Mouse (Mus musculus) left cerebral cortex, postnatal 14 days (tissue): ENCODE measurements around the gene Fam133b. TPM values are rescaled to one million over a fixed set of nuclear protein-coding genes. Genes with fewer than 3 reads are reported as not detected.
A peak's percentile ranks its signal among the peaks of the same experiment; 100 is the strongest.
"Not testable (repeated sequence)": the region's sequence is repeated elsewhere in the genome, so short reads cannot be mapped to it uniquely, and the experiment has no call there.

ENCODE experiments used
- DNase-seq, 2 experiments: peaks; one replicate each; pipeline ENCODE4 v3.0.0; 2021 to 2022; ENCODE audit warnings: low spot score in 2 of 2, mixed read lengths in 1 of 2
- intact Hi-C: fragments of 180-260 bp; cut with DNase I; formaldehyde crosslinking; loops from one replicate; pipeline ENCODE4 v1.15.1; 2025
- total RNA-seq, 2 experiments: library from RNA; stranded (reverse); gene quantifications; 2 replicates each; pipeline ENCODE4 v1.2.3; 2021

Gene Fam133b
- total RNA-seq, 2 experiments from 2014 or later: 37.8 to 41.9 TPM

GRCm38 (mm10) chr5:3515477-3515876 lies 28.2 kb upstream of the Fam133b start:
- intact Hi-C loops: loop anchor here (2.0 to 10.0 kb wide), 3 partner anchors 173 to 371 kb away; no protein-coding TSS in a partner anchor
- DNase-seq: no peak

GRCm38 (mm10) chr5:3516481-3517075 lies 27.1 kb upstream of the Fam133b start:
- peak; percentile 64 to 68 for DNase-seq
- intact Hi-C loops: loop anchor here (10.0 kb wide), 2 partner anchors 292 to 372 kb away; no protein-coding TSS in a partner anchor

GRCm38 (mm10) chr5:3520493-3521359 lies 22.9 kb upstream of the Fam133b start:
- intact Hi-C loops: no loop called here
- no peak for DNase-seq

GRCm38 (mm10) chr5:3521741-3522140 lies 21.9 kb upstream of the Fam133b start:
- no peak for DNase-seq
- intact Hi-C loops: no loop called here

- intact Hi-C loops: no loop called here
- DNase-seq: no peak
Observed at GRCm38 (mm10) chr5:3522826-3523225, 20.8 kb upstream of the Fam133b start.

GRCm38 (mm10) chr5:3527041-3527691 lies 16.5 kb upstream of the Fam133b start:
- intact Hi-C loops: no loop called here
- DNase-seq: no peak

- intact Hi-C loops: no loop called here
- no peak for DNase-seq
Observed at GRCm38 (mm10) chr5:3529585-3530189, 13.9 kb upstream of the Fam133b start.

- intact Hi-C loops, DNase-seq: not testable (repeated sequence)
Observed at GRCm38 (mm10) chr5:3532048-3532447, 11.6 kb upstream of the Fam133b start.

GRCm38 (mm10) chr5:3536592-3537212 lies 6.9 kb upstream of the Fam133b start:
- DNase-seq: no peak
- intact Hi-C loops: no loop called here

- DNase-seq: no peak
- intact Hi-C loops: no loop called here
Observed at GRCm38 (mm10) chr5:3538505-3539472, 4.8 kb upstream of the Fam133b start.

GRCm38 (mm10) chr5:3541871-3542270 lies 1.8 kb upstream of the Fam133b start:
- intact Hi-C loops: no loop called here
- no peak for DNase-seq

GRCm38 (mm10) chr5:3544480-3544769 lies 792 bp downstream of the Fam133b start:
- DNase-seq: no peak
- intact Hi-C loops: no loop called here

- intact Hi-C loops: no loop called here
- DNase-seq: no peak
Observed at GRCm38 (mm10) chr5:3546226-3546625, 2.6 kb downstream of the Fam133b start.

GRCm38 (mm10) chr5:3551481-3551880 lies 7.8 kb downstream of the Fam133b start:
- intact Hi-C loops: no loop called here
- DNase-seq: no peak

GRCm38 (mm10) chr5:3554198-3554597 lies 10.6 kb downstream of the Fam133b start:
- intact Hi-C loops: no loop called here
- DNase-seq: no peak

GRCm38 (mm10) chr5:3571266-3571665 lies 27.6 kb downstream of the Fam133b start, which contains the start of gene 1700109H08Rik:
1700109H08Rik (plus strand) TSS chr5:3571566.
- intact Hi-C loops: no loop called here
- DNase-seq: no peak

GRCm38 (mm10) chr5:3574825-3575224 lies 31.2 kb downstream of the Fam133b start:
- intact Hi-C loops: no loop called here
- no peak for DNase-seq

GRCm38 (mm10) chr5:3577939-3578338 lies 34.3 kb downstream of the Fam133b start:
- intact Hi-C loops: no loop called here
- DNase-seq: no peak
